Mouse (Mus musculus) bone marrow macrophage, adult 2 months (primary cell): Measurements from ENCODE around the gene Cdk5.

ENCODE experiments used
- CTCF ChIP-seq: IDR thresholded peaks from 2 replicates; pipeline ENCODE4 v1.5.1; 2012; ENCODE audit warnings: low read depth, mild to moderate bottlenecking, low read length, moderate library complexity
- POLR2A ChIP-seq: IDR thresholded peaks from 2 replicates; pipeline ENCODE4 v1.6.1; 2012; ENCODE audit warnings: mild to moderate bottlenecking, low read depth, low read length, borderline replicate concordance

DNA sequence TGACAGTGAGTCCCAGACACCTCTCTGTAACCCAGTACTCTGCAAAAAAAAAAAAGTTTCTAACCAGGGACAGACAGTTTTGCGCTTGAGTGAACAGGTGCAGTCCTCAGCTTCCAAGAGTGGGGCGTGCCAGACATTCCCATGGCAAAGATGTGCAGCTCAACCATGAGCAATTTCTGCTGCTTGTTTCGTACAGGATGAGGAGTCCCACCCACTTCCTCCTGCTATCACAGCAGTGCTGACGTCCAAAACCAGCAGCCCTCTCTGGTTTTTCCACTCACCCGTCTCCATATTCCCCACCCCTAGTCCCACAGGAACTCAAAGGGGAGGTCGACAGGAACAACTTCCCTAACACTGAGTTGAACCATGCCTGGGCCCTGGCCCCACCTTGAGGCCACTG lies 38.9 kb downstream of the Cdk5 start:
- TF ChIP-seq CTCF (no peak), POLR2A (no peak)
